Mouse (Mus musculus): ENCODE results near the gene Auh. TPM values are rescaled to one million over a fixed set of nuclear protein-coding genes. Genes with fewer than 3 reads are reported as not detected.

The Auh gene
- total and polyA plus RNA-seq, 3 experiments, result 64.6 to 152 (median 135) TPM

DNA sequence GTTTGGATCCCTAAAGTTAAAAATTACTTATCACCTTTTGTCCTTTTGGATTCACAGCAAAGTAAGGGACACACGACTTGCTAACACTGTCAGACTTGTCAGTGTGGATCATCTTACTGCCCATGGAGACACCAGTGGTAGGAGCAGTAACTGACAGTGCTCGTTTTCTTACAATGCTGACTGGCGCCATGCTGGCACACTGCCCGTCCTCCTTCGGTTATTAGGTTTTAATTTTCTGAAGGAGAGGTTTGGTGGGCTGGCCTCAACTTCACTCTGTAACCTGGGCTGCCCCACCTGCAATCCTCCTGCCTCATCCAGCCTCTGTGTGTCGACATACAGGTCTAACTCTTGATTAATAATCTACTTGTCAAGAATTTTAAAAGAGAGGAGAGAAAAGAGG, 31.7 kb downstream of the Auh start:
- no peaks in the 10 kb centered on the region for H3K4me1 ChIP-seq (ENCODE audit: control insufficient read depth, insufficient read depth, low read length)
- intact Hi-C loops (cut with DNase I), result no loop called here
- 80% methylated on average over 6 of the region's 6 CpGs for WGBS
- TF ChIP-seq CTCF (IDR thresholded peaks at IDR 0.05) (no peak), POLR2A (IDR thresholded peaks at IDR 0.05; ENCODE audit: insufficient read depth, low read depth, low read length) (no peak), EP300 (IDR thresholded peaks at IDR 0.05; ENCODE audit: insufficient read depth, low read depth, low read length) (no peak)
- no peaks in the 10 kb centered on the region for H3K79me2 ChIP-seq (replicated peaks; ENCODE audit: control insufficient read depth, insufficient read depth, low read length)
- H3K27me3 ChIP-seq (ENCODE audit: control insufficient read depth, insufficient read depth, low read length), result no peaks in the 10 kb centered on the region
- H3K27ac ChIP-seq, result no peak overlapping the region
- H3K9ac ChIP-seq (ENCODE audit: low read depth, low read length), result no peak overlapping the region
- no peak for DNase-seq
- no peak overlapping the region for H3K4me3 ChIP-seq
- H3K36me3 ChIP-seq (ENCODE audit: control insufficient read depth, insufficient read depth, low read length), result no peaks in the 10 kb centered on the region

- H3K4me1 ChIP-seq (ENCODE audit: control insufficient read depth, insufficient read depth, low read length), result peaks cover 5% of the 10 kb centered on the region
- peak overlapping the region; percentile 69 for H3K27ac ChIP-seq
- H3K36me3 ChIP-seq (ENCODE audit: control insufficient read depth, insufficient read depth, low read length), result no peaks in the 10 kb centered on the region
- H3K4me3 ChIP-seq, result no peak overlapping the region
- peak in 1 of 2 experiments; percentile 56 for DNase-seq
- H3K79me2 ChIP-seq (replicated peaks; ENCODE audit: control insufficient read depth, insufficient read depth, low read length), result no peaks in the 10 kb centered on the region
- no peak overlapping the region for H3K9ac ChIP-seq (ENCODE audit: low read depth, low read length)
- WGBS, result 83% methylated on average over 1 of the region's 1 CpGs
- intact Hi-C loops (cut with DNase I), result loop anchor here (2.0 kb wide), 1 partner anchor 86 kb away; no protein-coding TSS in a partner anchor
- no peaks in the 10 kb centered on the region for H3K27me3 ChIP-seq (ENCODE audit: control insufficient read depth, insufficient read depth, low read length)
- TF ChIP-seq CTCF (IDR thresholded peaks at IDR 0.05), result no peak
- TF ChIP-seq EP300 (IDR thresholded peaks at IDR 0.05; ENCODE audit: insufficient read depth, low read depth, low read length), result no peak
- no peak for TF ChIP-seq POLR2A (IDR thresholded peaks at IDR 0.05; ENCODE audit: insufficient read depth, low read depth, low read length)
These were observed 36.7 kb downstream of the Auh start for GRCm38 (mm10) chr13:52892791-52893190.

GRCm38 (mm10) chr13:52892065-52892503, 37.4 kb downstream of the Auh start:
- intact Hi-C loops (cut with DNase I), result loop anchor here (2.0 kb wide), 1 partner anchor 87 kb away; no protein-coding TSS in a partner anchor
- peak overlapping the region; percentile 69 for H3K27ac ChIP-seq

GRCm38 (mm10) chr13:52890313-52890712, 39.2 kb downstream of the Auh start:
- TF ChIP-seq POLR2A (IDR thresholded peaks at IDR 0.05; ENCODE audit: insufficient read depth, low read depth, low read length) (no peak), CTCF (IDR thresholded peaks at IDR 0.05) (no peak), EP300 (IDR thresholded peaks at IDR 0.05; ENCODE audit: insufficient read depth, low read depth, low read length) (no peak)
- H3K79me2 ChIP-seq (replicated peaks; ENCODE audit: control insufficient read depth, insufficient read depth, low read length), result no peaks in the 10 kb centered on the region
- no peaks in the 10 kb centered on the region for H3K36me3 ChIP-seq (ENCODE audit: control insufficient read depth, insufficient read depth, low read length)
- no peak overlapping the region for H3K4me3 ChIP-seq
- no peaks in the 10 kb centered on the region for H3K27me3 ChIP-seq (ENCODE audit: control insufficient read depth, insufficient read depth, low read length)
- H3K9ac ChIP-seq (ENCODE audit: low read depth, low read length), result no peak overlapping the region
- peaks cover 5% of the 10 kb centered on the region for H3K4me1 ChIP-seq (ENCODE audit: control insufficient read depth, insufficient read depth, low read length)
- H3K27ac ChIP-seq, result no peak overlapping the region
- 92% methylated on average over 9 of the region's 9 CpGs for WGBS
- DNase-seq, result no peak
- intact Hi-C loops (cut with DNase I), result no loop called here

More at GRCm38 (mm10) chr13:52892065-52892503, 37.4 kb downstream of the Auh start:
- Histone ChIP-seq H3K4me3 (no peak overlapping the region), H3K27me3 (ENCODE audit: control insufficient read depth, insufficient read depth, low read length) (no peaks in the 10 kb centered on the region), H3K9ac (ENCODE audit: low read depth, low read length) (no peak overlapping the region), H3K79me2 (replicated peaks; ENCODE audit: control insufficient read depth, insufficient read depth, low read length) (no peaks in the 10 kb centered on the region), H3K4me1 (ENCODE audit: control insufficient read depth, insufficient read depth, low read length) (peaks cover 5% of the 10 kb centered on the region), H3K36me3 (ENCODE audit: control insufficient read depth, insufficient read depth, low read length) (no peaks in the 10 kb centered on the region)
- WGBS, result 13% methylated on average over 10 of the region's 10 CpGs
- 0 out of 2 replicates have a peak, but pooled peaks have one; percentile 25 for TF ChIP-seq EP300 (IDR thresholded peaks at IDR 0.05; ENCODE audit: insufficient read depth, low read depth, low read length)
- TF ChIP-seq POLR2A (IDR thresholded peaks at IDR 0.05; ENCODE audit: insufficient read depth, low read depth, low read length), result no peak
- peak; percentile 15; the same call in 1 of the 2 replicates for TF ChIP-seq CTCF (IDR thresholded peaks at IDR 0.05)
- peak; percentile 40 to 69 for DNase-seq

- H3K4me1 ChIP-seq (ENCODE audit: control insufficient read depth, insufficient read depth, low read length), result peaks cover 2% of the 10 kb centered on the region; the same call in 1 of the 2 replicates
- no peak for DNase-seq
- no peaks in the 10 kb centered on the region for H3K36me3 ChIP-seq (ENCODE audit: control insufficient read depth, insufficient read depth, low read length)
- 81% methylated on average over 7 of the region's 7 CpGs for WGBS
- H3K9ac ChIP-seq (ENCODE audit: low read depth, low read length), result no peak overlapping the region
- intact Hi-C loops (cut with DNase I), result no loop called here
- H3K27me3 ChIP-seq (ENCODE audit: control insufficient read depth, insufficient read depth, low read length), result no peaks in the 10 kb centered on the region
- H3K27ac ChIP-seq, result no peak overlapping the region
- no peak overlapping the region for H3K4me3 ChIP-seq
- no peak for TF ChIP-seq EP300 (IDR thresholded peaks at IDR 0.05; ENCODE audit: insufficient read depth, low read depth, low read length)
- no peaks in the 10 kb centered on the region for H3K79me2 ChIP-seq (replicated peaks; ENCODE audit: control insufficient read depth, insufficient read depth, low read length)
These were observed 42.7 kb downstream of the Auh start for GRCm38 (mm10) chr13:52886779-52887178.

GRCm38 (mm10) chr13:52883960-52884326, 45.5 kb downstream of the Auh start:
- Histone ChIP-seq H3K27ac (no peak overlapping the region), H3K79me2 (replicated peaks; ENCODE audit: control insufficient read depth, insufficient read depth, low read length) (no peaks in the 10 kb centered on the region), H3K36me3 (ENCODE audit: control insufficient read depth, insufficient read depth, low read length) (no peaks in the 10 kb centered on the region), H3K4me3 (no peak overlapping the region), H3K9ac (ENCODE audit: low read depth, low read length) (no peak overlapping the region), H3K27me3 (ENCODE audit: control insufficient read depth, insufficient read depth, low read length) (no peaks in the 10 kb centered on the region), H3K4me1 (ENCODE audit: control insufficient read depth, insufficient read depth, low read length) (no peaks in the 10 kb centered on the region)
- intact Hi-C loops (cut with DNase I), result no loop called here
- TF ChIP-seq POLR2A (IDR thresholded peaks at IDR 0.05; ENCODE audit: insufficient read depth, low read depth, low read length) (no peak), CTCF (IDR thresholded peaks at IDR 0.05) (no peak), EP300 (IDR thresholded peaks at IDR 0.05; ENCODE audit: insufficient read depth, low read depth, low read length) (no peak)
- DNase-seq, result no peak
- 94% methylated on average over 3 of the region's 4 CpGs for WGBS
